Mouse (Mus musculus): ENCODE data around the gene Tpcn1. TPM values are rescaled to one million over a fixed set of nuclear protein-coding genes. Genes with fewer than 3 reads are reported as not detected.

The Tpcn1 gene
- total RNA-seq, 2 experiments from 2014 or later: 53.1 to 60.4 TPM

DNA sequence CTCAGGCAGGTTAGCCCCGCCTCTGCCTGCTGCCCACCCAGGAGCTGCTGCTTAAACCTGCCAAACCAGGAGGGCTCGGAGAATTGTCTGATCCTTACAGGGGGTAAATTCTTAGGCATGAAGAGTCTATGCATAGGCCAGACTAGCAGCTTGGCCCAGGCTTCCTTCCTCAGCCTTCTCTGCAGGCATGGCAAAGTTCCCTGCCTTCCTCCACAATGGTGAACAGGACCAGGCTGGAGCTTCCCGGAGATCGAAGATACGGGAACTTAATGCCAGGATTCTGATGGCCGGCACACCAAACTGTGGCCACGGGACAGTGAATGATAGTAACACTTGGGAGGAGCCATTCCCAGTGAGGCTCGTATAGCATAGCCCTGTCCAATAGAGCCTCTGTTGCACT, 30.4 kb downstream of the Tpcn1 start:
- DNase-seq: no peak

DNA sequence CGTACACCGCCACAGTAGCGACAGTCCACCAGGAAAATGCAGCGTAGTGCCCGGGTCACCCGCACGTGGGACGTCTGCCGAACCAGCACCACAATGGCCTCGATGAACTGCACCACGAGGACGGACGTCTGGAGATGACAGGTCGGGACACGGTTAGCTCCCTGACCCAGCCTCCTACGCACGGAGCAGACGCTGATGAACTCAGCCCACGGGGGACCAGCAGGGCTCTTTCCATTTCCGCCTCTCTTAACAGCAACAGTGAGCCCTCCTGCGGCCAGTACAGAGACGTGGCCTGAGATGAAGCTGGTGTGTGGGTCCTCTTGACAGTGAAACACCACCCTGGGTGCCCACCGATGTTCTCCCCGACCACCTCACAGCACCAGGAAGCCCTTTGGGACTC, 32.6 kb downstream of the Tpcn1 start:
- no peak for DNase-seq

DNA sequence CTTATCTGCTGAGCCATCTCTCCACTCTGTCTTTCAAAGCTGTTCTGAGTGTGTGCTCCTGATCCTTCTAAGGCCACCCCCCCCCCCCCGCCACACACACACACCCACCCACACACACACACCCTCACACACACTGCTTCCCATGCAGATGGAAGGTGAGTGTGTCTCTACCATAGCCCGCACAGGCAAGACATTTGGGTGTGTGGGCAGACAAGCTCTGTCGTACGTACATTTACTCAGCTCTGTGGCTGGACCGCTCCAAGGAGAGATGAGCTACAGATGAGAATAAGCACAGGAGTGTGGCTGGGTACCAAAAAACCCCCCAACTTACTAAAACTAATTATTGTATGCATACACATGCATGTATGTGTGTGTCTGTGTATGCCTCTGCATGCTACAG, 37.8 kb downstream of the Tpcn1 start:
- no peak for DNase-seq

DNA sequence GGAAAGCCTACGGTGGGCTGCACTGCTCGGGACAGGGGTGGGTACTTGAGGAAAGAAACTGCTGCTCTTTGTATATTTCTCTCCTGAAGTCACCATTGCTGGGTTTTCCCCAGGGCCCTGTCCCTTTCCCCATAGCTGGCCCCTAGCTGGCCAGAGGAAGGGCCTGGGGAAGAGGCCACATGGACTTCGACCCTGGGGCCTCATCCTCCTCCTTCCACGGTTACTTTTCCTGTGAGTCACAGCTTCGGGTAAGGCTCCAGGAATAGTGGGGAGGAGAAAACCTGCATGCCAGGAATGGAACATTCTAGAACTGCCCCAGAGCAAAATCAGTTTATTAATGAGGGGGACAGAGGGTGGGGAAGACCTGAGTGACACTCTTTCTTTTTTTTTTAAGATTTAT, 38.3 kb downstream of the Tpcn1 start:
- no peak for DNase-seq

DNA sequence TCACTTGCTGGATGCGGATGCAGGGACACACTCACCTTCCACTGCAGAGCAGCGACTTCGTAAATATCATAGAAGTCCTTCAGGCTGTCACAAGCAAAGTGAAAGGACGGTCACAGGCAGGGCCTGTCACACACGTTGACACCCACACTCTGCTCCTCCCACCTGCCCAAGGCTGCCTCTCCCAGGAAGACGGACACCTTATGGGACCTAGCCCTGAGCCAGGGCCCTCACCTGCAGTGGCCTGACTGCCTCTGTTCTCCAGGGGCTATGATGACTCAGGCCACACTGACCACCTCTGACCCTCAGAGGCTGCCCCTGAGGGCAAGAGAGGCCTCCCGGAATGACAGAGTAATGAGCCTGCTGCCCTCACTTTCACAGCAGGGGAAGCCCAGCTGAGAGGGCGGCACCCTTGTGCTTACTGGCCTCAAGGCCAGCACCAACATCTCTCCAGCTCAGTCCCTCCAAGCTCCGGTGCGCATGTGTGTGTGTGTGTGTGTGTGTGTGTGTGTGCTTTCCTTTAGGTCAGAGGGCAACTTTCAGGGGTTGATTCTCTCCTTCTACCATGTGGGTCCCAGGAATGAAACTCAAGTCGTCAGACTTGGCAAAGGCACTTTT, 40.1 kb downstream of the Tpcn1 start:
- DNase-seq: no peak

DNA sequence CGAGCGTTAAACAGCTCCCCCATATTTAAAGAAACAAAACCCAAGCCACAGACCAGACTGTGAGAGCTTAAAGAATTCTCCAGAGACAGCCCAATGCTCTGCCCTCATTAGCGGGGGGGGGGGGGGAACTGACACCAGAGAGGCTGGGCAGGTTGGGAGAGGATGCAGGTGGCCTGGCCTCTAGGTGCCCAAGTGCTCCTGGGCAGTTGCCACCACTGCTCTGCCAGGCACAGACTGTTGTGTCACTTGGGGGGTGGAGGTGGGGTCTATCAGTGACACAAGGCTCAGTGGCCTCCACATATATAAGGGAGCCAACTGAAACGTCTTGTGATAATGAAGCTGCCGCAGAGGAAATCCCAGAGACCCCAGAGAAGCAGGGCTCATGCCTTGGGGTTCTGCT, 51.8 kb downstream of the Tpcn1 start:
- no peak for DNase-seq

DNA sequence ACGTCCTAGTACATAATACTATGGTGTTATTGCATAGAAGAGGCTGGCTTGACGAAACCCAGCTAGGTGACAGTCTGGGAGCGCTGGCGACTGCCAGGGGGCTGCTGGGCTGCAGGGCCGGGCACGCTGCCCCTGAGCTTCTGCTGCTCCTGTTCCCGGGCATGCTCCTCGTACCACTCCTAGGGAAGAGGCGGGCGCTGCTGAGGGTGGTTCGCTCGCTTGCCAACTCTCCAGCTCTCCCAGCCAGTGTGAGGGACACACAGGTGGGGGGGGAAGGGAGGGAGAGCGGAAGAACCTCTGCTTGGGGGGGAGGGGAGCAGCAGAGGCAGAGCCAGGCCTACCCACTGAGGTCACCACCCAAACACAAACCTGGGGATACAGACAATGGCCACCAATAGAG, 52.4 kb downstream of the Tpcn1 start:
- DNase-seq: no peak

DNA sequence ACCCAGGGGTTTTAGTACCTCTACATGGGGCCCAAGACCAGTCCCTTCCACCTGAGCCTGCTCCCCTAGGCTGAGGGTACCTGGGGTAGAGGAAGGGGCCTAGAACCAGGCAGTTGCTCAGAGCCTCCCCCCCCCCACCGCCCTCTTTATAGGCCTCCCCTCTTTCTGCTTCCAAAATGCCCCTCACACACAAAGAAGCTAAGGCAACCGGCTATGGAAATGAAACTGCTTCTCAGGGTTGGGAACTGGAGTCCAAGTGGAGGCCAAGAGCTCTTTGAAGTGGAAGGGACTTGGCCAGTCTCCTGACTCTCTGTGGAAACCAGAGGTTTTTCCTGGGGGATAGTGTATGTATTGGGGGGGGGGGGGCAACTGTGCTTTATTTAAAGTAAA, 53.8 kb downstream of the Tpcn1 start:
- no peak for DNase-seq

DNA sequence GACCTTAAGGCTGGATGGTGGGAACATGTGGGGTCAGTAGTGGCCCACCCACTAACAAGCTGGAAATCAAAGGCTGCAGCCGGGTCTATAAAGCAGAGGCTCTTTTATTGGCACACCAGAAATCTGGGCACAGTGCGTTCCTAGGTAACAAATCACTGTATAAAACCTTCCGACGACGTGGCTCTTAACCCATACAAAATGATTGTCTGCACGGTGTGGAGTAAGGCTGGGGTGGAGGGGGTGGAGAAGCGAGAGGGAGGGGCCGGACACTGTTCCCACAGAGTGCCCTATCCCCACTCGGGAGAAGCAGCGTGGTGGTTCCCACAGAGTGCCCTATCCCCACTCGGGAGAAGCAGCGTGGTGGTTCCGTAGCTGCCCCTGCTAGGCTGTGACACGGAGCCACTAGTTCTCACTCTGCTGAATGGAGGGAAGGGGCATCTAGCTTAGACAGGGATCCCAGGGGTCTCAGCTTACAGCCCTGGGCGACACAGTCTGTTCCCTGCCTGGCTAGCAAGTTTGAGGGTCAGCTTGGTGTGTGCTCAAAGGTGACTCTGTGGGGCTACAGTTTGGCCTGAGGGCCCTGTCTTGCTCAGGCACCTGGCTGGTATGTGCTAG, 54.3 kb downstream of the Tpcn1 start:
- no peak for DNase-seq

DNA sequence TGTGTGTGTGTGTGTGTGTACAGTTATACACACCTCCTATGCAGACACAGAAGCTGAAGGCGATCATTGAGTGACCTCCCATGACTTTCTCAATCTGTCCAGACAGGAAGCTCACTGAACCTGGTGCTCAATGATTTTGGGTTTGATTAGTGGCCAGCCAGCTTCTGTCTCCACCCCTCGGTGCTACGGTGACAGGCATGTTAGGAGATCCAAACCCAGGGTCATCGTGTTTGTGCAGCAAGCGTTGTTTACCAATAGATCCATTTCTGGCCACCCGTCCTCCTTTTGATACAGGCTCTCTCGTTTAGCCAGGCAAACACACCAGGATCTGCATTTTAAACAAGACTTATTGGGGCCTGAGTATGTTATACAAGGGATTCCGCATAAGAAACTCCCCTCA, 56.8 kb downstream of the Tpcn1 start:
- no peak for DNase-seq

DNA sequence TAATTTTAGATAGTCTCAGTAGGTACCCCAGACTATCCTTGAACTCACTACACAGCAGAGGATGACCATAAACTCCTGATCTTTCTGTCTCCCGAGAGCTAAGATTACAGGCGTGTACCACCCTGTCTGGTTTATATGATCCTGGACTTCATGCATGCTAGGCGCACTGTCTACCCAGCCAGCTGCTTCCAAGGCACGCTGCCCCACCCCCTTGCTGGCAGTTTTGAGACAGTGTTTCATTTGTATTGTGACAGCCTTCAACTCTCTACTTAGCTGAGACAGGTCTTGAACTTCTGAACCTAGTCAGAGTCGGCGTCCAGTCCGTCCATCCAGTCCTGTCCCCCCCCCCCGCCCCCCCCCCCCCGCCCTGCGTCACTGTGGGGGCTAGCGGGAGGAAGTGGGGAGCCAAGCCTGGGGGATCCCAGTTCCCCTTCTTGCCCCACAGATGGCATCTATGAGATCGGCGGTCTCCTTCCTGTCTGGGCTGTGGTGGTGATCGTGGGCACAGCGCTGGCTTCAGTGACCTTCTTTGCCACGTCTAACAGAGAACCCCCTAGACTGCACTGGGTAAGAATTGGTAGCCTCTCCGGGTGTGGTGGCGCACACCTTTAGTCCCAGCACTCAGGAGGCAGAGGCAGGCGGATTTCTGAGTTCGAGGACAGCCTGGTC, 61.0 kb downstream of the Tpcn1 start:
- no peak for DNase-seq

DNA sequence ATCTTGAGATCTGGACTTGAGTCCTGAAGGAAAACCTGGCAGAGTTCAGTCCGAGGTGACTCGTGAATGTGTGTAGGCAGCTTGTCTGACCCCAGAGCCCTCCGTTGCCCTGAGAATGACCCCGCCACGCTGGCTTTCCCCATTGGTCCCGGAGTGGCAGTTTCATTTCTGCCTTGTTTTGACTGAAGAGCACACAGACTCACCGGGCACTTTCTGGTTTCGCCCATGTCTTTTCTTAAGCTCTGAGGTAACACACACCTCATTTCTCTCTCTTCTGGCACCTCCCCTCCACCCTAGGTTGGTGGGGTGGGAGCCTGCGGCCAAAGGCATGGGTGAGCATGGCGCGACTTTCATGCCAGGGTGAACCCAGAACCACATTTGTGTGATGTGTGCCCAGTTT, 62.2 kb downstream of the Tpcn1 start:
- DNase-seq: no peak

DNA sequence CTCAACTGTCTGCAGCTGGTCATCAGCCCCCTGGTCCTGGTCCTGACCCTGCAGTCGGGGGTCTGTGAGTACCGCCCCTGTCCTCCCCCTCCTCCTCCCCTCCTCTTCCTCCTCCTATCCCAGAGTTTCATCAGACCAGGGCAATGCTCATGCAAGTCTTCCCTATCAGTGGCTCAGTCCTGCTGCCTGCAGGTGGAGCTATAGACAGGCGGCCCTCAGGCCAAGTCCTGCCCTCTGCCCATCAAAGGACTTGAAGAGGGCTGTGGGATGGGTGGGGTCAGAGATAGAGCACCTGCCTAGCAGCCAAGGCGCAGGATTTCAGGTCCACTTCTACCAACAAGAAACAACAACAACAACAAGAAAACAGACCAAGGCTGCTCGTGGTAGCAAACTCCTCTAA, 62.7 kb downstream of the Tpcn1 start:
- no peak for DNase-seq

DNA sequence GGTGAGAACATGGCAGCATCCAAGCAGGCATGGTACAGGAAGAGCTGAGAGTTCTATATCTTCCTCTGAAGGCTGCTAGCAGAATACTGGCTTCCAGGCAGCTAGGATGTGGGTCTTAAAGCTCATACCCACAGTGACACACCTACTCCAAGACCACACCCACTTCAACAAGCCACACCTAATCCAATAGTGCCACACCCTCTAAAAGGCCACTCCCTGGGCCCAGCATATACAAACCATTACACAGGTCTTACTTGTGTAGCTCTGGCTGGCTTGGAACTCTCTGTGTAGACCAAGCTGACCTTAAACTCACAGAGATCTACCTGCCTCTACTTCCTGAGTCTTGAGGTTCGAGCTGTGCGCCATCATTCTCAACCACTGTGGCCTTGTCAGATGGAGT, 63.7 kb downstream of the Tpcn1 start:
- DNase-seq: no peak

DNA sequence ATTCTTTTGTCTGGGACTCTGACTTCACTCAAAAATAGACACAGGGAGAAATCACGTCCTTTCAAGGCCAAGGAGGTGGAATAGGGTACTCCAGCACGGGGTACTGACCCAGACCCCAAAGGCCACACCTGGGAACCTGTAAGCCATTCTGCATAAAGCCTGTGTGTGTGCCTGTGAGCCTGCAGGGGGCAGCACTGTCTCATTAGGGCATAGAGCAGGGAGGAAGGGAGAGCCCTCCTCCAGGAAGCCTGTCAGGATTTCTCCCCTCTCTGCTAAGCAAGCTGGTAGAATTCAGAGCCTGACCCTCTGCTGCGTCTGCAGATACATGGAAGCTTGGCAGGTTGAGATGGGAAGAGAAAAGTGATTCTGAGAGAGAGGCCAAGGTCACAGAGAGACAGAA, 65.8 kb downstream of the Tpcn1 start:
- DNase-seq: peak; percentile 57

DNA sequence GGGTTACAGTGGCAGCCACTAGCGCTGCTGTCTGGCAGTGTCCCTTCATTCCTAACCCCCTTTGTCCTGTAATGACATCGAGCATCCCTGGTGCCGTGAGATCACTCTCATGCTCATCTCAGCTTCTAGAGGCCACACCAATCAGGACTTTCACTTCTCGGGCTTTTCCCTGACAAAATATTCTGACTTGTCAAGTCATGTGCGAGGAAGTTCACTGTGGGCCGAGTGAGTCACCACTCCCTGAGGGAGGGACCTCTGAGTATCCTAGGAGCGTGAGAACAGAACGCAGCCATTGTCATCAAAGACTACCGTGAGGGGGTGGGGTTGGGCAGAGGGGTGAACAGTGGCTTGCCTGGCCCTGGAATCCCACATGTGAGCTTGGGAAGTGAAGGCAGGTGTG, 70.9 kb downstream of the Tpcn1 start:
- peak; percentile 52 for DNase-seq

DNA sequence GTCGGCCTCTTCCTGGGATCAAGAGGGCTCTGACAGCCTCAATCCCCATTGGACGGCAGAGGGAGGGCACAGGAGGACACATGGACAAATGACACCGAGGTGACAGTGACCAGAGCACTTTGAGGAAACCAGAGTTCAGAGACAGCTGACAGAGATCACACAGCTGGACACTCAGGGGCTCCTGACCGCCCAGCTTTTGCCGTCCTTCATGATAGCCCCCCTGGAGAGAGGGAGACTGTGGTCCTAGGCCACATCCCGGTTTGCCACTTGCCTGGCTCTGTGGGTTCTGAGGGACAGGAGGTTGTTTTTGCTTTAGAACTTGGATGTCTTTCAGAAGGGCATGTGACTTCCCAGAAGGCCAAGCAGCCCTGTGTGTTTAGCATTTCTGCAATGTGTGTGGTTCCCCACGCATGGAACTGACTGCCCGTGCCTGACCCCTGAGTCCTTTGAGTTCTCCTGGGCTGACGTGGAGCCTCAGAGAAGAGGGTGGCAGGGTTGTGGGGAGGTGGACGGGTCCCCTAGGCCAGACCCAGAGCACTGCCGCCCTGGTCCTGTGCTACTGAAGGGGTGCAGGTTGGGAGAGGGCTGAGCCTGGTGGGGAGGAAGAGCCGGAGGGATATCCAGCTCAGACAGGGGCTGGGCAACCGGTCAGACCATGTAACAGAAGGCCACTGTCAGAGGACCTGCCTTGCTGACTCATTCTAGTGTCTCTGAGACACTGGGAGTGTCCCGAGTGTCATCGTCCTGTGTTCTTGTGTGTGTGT, 72.1 kb downstream of the Tpcn1 start:
- DNase-seq: peak; percentile 53

DNA sequence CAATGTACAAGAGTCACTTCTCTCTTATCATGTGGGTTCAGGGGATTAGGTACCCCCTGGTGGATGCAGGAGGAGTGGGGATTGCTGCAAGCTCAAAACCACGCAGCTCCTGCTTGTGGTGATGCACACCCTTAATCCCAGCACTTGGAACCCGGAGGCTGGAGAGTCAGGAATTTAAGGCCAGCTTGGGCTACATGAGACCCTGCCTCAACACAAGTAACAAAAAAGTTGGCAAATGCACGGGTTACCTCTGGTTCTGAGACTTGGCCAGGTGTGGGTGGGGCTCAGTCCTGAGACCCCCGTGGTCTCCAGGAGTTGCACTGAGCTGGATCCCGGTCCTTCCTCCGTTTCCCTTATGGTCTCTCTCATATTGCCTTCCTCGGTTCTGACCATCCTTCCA, 73.0 kb downstream of the Tpcn1 start:
- no peak for DNase-seq

DNA sequence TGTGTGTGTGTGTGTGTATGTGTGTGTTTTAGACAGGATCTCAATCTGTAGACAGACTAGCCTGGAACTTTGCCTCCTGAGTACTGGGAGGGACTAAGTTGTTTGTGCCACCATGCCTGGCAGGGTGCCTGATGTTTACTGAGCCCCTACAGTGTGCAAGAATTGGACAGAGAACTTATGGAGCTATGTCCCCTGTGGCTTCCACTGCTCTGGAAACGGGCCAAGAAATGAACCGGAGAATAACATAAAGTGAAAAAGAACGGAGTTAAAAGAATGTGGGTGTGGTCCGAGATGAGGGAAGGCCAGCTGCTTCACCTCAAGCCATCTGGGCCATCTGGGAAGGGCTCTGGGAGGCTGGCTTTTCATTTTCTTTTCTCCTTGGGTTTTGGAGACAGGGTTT, 73.7 kb downstream of the Tpcn1 start:
- DNase-seq: peak; percentile 63

DNA sequence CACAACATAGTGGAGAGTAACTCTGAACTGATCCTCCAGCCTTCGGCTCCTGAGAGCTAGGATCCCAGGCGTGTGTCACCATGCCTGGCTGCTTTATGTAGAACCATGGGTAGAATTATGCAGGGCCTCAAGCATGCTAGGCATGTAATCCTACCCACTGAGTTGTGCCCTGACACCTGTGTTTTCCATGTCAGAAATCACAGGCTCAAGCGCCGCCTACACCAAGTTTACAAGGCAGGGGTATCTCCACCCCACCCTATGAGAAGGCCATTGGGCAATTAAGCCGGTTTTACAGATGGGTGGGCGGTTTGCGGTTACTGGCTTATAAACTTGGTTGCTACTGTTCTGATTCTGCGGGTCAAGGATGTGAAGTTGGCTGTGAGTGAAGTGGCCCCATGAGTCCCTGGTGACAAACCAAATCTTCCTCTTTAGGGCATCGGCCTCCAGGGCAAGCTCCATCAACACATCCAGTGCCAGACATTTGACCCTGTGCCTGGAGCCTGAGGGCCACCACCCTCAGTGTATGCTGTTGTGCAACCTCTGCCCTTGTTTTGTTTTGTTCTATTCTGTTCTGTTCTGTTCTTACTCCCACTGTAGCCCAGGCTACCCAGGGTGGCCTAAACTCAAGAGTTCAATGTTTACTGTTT, 74.3 kb downstream of the Tpcn1 start:
- peak; percentile 61 for DNase-seq

DNA sequence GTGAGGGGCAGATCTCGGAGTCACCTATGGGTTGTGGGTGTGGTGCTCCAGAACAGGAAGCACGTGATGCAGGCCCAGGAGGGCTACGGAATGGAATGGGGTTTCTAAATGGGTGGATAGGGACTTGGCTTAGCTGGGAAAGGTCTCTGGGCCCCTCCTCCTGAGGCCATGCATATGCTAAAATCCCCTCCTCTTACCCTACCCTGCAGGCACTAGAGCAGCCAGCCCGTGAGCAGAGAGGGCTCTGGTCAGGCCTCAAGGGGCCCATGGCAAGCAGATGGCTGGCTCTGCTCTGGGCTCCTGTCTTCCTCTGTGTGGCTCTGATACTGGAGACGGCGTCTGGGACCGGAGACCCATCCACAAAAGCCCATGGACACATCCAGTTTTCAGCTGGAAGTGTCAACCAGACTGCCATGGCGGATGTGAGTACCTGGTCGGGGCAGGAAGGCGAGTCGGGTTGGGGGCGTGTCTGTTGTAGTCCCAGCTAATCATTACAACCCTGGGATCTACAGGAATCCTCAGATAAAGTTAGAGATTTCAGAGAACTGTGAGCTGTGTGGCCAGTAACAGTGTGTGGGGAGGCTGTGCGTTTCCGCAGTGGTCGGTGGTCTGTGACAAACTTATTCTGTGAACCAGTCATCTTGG, 75.4 kb downstream of the Tpcn1 start:
- no peak for DNase-seq

DNA sequence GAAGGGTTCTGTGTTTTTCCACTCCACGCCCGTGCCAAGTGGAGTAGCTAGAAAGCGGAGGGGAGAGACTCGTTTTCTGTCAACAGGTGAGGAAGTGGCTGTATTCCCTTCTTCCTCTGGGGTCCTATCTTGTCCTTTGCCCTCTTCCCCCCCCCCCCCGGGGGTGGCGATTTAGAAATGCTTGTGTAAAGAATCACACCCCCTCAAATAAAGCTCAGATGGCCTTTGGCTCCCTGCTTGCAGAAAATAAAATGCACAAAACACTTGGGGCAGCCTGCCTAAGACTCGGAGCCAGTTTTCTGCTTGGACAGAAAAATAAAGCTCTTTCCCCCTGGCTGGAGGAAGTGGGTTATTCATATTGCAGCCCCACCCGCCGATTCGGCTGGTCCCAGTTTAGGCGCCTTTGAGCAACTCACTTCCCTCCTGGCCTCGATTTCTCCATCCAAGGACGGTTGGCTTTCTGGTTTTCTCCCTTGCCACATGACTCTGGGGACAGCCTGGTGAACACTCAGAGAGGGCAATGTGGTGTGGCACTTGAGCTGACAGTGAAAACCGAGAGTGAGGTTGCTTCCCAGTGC, 76.7 kb downstream of the Tpcn1 start:
- DNase-seq: peak; percentile 64
